Mouse (Mus musculus): ENCODE measurements around the gene Abca1. TPM values are rescaled to one million over a fixed set of nuclear protein-coding genes. Genes with fewer than 3 reads are reported as not detected.

Abca1 gene
- total and polyA plus RNA-seq, 3 experiments, result 8.4 to 9.0 TPM; not detected in 1

DNA sequence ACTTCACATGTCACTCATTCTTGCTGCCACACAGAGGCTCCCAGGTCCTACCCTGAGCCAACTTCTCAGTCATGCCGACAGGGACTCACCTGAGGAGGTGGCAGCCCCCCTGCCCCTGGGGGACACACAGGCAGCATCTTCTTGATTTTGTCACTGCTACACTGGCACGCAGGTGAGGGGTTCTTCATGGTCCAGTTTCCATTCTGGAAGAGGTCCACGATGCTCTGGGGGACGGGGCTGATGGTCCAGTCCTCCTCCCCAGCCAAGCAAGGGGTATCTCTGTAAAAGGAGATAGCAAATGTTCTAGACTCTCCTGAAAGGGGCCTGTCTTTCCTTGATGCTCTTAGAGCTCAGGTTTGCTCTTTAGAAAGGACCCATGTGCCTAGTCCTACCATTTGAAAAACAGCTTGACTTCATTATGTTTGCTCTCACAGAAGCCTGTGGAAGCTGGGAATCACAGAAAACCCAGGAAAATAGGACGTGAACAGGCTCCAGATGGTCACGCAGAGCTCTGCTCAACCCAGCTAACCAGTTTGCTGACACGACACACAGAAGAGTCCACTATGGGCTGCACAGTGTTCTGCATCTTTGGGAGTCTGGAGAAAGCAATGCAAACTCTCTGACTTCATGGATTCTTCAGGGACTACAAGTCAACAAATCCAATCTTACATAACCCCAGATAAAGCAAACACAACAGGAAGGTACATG is 97.2 kb downstream of the Abca1 start:
- H3K36me3 ChIP-seq (ENCODE audit: control insufficient read depth in 1 of 2, insufficient read depth in 2 of 2, low read length in 2 of 2), result peaks cover 0 to 6% of the 10 kb centered on the region in 2 experiments; a peak in 2 of 4 replicates
- no peak for DNase-seq (ENCODE audit: low read depth, low spot score)
- H3K4me3 ChIP-seq (ENCODE audit: control insufficient read depth in 1 of 2, insufficient read depth in 1 of 2, low read depth in 2 of 2, low read length in 2 of 2), result no peak overlapping the region
- no peak for TF ChIP-seq MXI1 (IDR thresholded peaks at IDR 0.05; ENCODE audit: low read depth, low read length)
- TF ChIP-seq SIN3A (IDR thresholded peaks at IDR 0.05; ENCODE audit: low read length), result no peak
- TF ChIP-seq POLR2AphosphoS5 (IDR thresholded peaks at IDR 0.05; ENCODE audit: borderline replicate concordance, low read depth, low read length), result no peak
- TF ChIP-seq UBTF (IDR thresholded peaks at IDR 0.05; ENCODE audit: borderline replicate concordance, insufficient read depth, low read depth, low read length), result no peak
- no peak for TF ChIP-seq MEF2A (IDR thresholded peaks at IDR 0.05; ENCODE audit: extremely low read depth, insufficient replicate concordance, low read depth, low read length, poor library complexity, severe bottlenecking)
- no peak for TF ChIP-seq E2F4 (IDR thresholded peaks at IDR 0.05; ENCODE audit: borderline replicate concordance, low read depth, low read length)
- no peak for TF ChIP-seq POLR2AphosphoS2 (IDR thresholded peaks at IDR 0.05; ENCODE audit: low read length)
- TF ChIP-seq MAX (IDR thresholded peaks at IDR 0.05; ENCODE audit: low read length), result no peak
- no peak for TF ChIP-seq ZKSCAN1 (IDR thresholded peaks at IDR 0.05; ENCODE audit: low read depth, low read length)
- TF ChIP-seq MYB (IDR thresholded peaks at IDR 0.05; ENCODE audit: low read depth, low read length), result no peak
- TF ChIP-seq JUND (IDR thresholded peaks at IDR 0.05; ENCODE audit: low read depth, low read length), result no peak
- TF ChIP-seq TBP (IDR thresholded peaks at IDR 0.05; ENCODE audit: low read depth, low read length), result no peak
- no peaks in the 10 kb centered on the region for H3K4me1 ChIP-seq (ENCODE audit: control insufficient read depth in 1 of 2, insufficient read depth in 2 of 2, low read length in 2 of 2)
- H3K9ac ChIP-seq (ENCODE audit: control insufficient read depth, low read depth, low read length, poor library complexity, severe bottlenecking), result no peak overlapping the region
- no peaks in the 10 kb centered on the region for H3K79me2 ChIP-seq (ENCODE audit: control insufficient read depth, insufficient read depth, low read length, poor library complexity)
- no peak overlapping the region for H3K27ac ChIP-seq (ENCODE audit: control insufficient read depth, low read depth, low read length)
- H3K9me3 ChIP-seq (replicated peaks; ENCODE audit: insufficient read depth, low read length), result no peaks in the 10 kb centered on the region
- no peaks in the 10 kb centered on the region for H3K27me3 ChIP-seq (ENCODE audit: control insufficient read depth in 1 of 2, insufficient read depth in 2 of 2, low read length in 2 of 2)

DNA sequence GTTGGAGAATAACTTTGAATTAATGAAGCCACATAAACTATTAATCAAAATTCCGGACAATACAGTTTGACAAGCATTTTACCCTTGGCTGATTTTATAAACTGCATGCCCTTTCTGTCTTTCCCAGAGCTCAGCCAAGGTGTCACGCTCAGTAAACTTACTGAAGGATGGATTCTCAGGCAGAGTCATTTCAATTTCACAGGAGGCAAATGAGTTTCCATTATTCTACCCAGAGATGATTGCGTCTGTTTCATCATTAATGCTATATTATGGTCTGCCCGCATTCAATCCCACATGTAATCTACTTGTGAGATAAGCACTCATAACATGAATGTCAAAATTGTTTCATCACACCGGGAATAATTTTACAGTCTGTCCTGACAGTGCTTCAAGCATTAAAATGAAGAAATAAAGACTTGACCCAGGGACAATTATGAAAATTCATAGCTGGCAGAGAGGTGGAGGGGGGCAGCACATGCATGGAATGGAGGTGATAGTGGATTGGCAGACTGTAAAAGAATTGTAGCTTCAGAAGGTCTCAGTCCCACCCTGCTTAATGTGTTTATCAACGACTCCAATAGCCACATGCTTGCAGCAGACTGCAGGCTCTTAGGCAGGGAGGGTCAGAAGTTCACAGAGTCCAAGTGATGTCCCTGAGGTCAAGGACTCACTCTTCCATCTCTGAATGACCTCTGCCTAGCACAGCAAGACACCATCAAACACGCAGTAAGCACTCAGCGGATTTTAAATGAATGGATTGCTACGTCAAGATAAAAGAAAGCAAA is 113.3 kb downstream of the Abca1 start:
- Histone ChIP-seq H3K9ac (ENCODE audit: control insufficient read depth, low read depth, low read length, poor library complexity, severe bottlenecking) (no peak overlapping the region), H3K36me3 (ENCODE audit: control insufficient read depth in 1 of 2, insufficient read depth in 2 of 2, low read length in 2 of 2) (peaks cover 0 to 12% of the 10 kb centered on the region in 2 experiments; a peak in 2 of 4 replicates), H3K9me3 (replicated peaks; ENCODE audit: insufficient read depth, low read length) (no peaks in the 10 kb centered on the region), H3K27ac (ENCODE audit: control insufficient read depth, low read depth, low read length) (no peak overlapping the region), H3K79me2 (ENCODE audit: control insufficient read depth, insufficient read depth, low read length, poor library complexity) (no peaks in the 10 kb centered on the region), H3K27me3 (ENCODE audit: control insufficient read depth in 1 of 2, insufficient read depth in 2 of 2, low read length in 2 of 2) (no peaks in the 10 kb centered on the region), H3K4me1 (ENCODE audit: control insufficient read depth in 1 of 2, insufficient read depth in 2 of 2, low read length in 2 of 2) (no peaks in the 10 kb centered on the region), H3K4me3 (ENCODE audit: control insufficient read depth in 1 of 2, insufficient read depth in 1 of 2, low read depth in 2 of 2, low read length in 2 of 2) (no peak overlapping the region)
- TF ChIP-seq MYC (IDR thresholded peaks at IDR 0.05; ENCODE audit: low read depth, low read length) (no peak), HCFC1 (IDR thresholded peaks at IDR 0.05; ENCODE audit: low read depth, low read length) (no peak)
- no peak for DNase-seq (ENCODE audit: low read depth, low spot score)

Measured in MEL (cell line).